10 mouse cellular contexts compared by ENCODE assay signal in the genomic region with DNA sequence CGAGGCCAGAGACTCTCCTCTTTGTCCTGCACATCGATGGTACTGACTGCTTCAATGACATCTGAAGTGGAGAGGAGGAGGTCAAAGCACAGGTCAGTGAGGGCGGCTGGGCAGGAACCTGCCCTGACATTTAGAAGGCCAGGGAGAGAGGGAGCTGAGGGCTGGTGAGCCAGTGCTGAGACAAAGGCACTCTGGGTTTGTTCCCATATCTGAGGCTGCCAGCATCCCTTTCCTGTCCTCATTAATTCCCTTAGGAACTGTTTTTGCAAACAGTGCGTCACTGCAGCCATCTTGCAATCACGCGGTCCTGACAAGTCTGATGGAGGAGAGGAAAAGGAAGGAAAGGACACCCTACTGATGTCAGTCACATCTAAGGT. TPM values are rescaled to one million over a fixed set of nuclear protein-coding genes. Genes with fewer than 3 reads are reported as not detected.
A peak's percentile ranks its signal among the peaks of the same experiment; 100 is the strongest.
DNase-seq lines count a peak whose midpoint lies in the region; ATAC-seq and TF ChIP-seq lines count a peak whose summit lies in the region.
"Had no signal": no experiment of that assay in that cellular context is flagged by ENCODE, and none has a peak within 500 bp of the region (broad histone marks: within the 10 kb centered on the region; RNA-seq: fewer than 3 reads in every experiment).

No protein-coding gene starts in this region.

- no peak for ATAC-seq in forebrain, embryonic 13.5 days
- ATAC-seq in limb, embryonic 12.5 days (ENCODE audit: insufficient number of reproducible peaks, insufficient read depth, low FRiP score, low TSS enrichment, low read depth): no peak
- ATAC-seq: CD4-positive, CD25-positive, alpha-beta regulatory T cell, adult 4 months had no signal

- peaks cover 11% of the 10 kb centered on the region for H3K4me1 ChIP-seq in forebrain, embryonic 13.5 days
- peaks cover 13% of the 10 kb centered on the region for H3K4me1 ChIP-seq in forebrain, embryonic 10.5 days
- H3K4me1 ChIP-seq in limb, embryonic 12.5 days (replicated peaks): peaks cover 12% of the 10 kb centered on the region
- peaks cover 10% of the 10 kb centered on the region for H3K4me1 ChIP-seq in limb, embryonic 10.5 days
- peaks cover 15% of the 10 kb centered on the region for H3K4me1 ChIP-seq in thymus, adult 2 months (replicated peaks; ENCODE audit: control insufficient read depth, insufficient read depth, low read length)

- peaks cover 79% of the 10 kb centered on the region for H3K36me3 ChIP-seq in forebrain, embryonic 13.5 days (ENCODE audit: poor library complexity, severe bottlenecking)
- peaks cover 97% of the 10 kb centered on the region for H3K36me3 ChIP-seq in forebrain, embryonic 10.5 days (replicated peaks)
- H3K36me3 ChIP-seq in limb, embryonic 12.5 days: peaks cover 83% of the 10 kb centered on the region
- H3K36me3 ChIP-seq in limb, embryonic 10.5 days: peaks cover 96% of the 10 kb centered on the region
- H3K36me3 ChIP-seq in thymus, adult 2 months (ENCODE audit: control insufficient read depth, insufficient read depth, low read length): peaks cover 28% of the 10 kb centered on the region

- TF ChIP-seq CTCF in thymus, adult 2 months (IDR thresholded peaks at IDR 0.05; ENCODE audit: borderline replicate concordance, control insufficient read depth, extremely low read depth, insufficient read depth, low read length, poor library complexity): no peak

- TF ChIP-seq POLR2A in thymus, adult 2 months (IDR thresholded peaks at IDR 0.05; ENCODE audit: control insufficient read depth, extremely low read depth, insufficient read depth, low read length, poor library complexity): no peak

- H3K4me2 ChIP-seq in forebrain, embryonic 13.5 days: no peak overlapping the region
- H3K4me2 ChIP-seq in limb, embryonic 12.5 days: no peak overlapping the region
- H3K4me2 ChIP-seq: neural tube, embryonic 12.5 days had no signal

- WGBS in forebrain, embryonic 13.5 days: 83% methylated on average over 6 of the region's 6 CpGs
- WGBS in forebrain, embryonic 10.5 days: 87% methylated on average over 6 of the region's 6 CpGs
- WGBS in limb, embryonic 12.5 days: 91% methylated on average over 6 of the region's 6 CpGs
- 86% methylated on average over 6 of the region's 6 CpGs for WGBS in limb, embryonic 10.5 days
- 89% methylated on average over 6 of the region's 6 CpGs for WGBS in thymus, adult 2 months

- DNase-seq in forebrain, embryonic 10.5 days (ENCODE audit: extremely low spot score, low spot score): no peak
- no peak for DNase-seq in limb, embryonic 10.5 days (ENCODE audit: low spot score)
- DNase-seq in cerebellum, adult 9-11 months: peak; percentile 69
- DNase-seq in kidney, postnatal 14 days: peak; percentile 52
- DNase-seq in thymus, adult 2 months: no peak
- no peak for DNase-seq in frontal cortex, postnatal 36 days (ENCODE audit: low spot score in 2 of 2)

- no peaks in the 10 kb centered on the region for H3K27me3 ChIP-seq in forebrain, embryonic 13.5 days
- no peaks in the 10 kb centered on the region for H3K27me3 ChIP-seq in forebrain, embryonic 10.5 days (ENCODE audit: poor library complexity, severe bottlenecking)
- no peaks in the 10 kb centered on the region for H3K27me3 ChIP-seq in limb, embryonic 12.5 days
- H3K27me3 ChIP-seq in limb, embryonic 10.5 days (ENCODE audit: low read depth, poor library complexity, severe bottlenecking): no peaks in the 10 kb centered on the region
- H3K27me3 ChIP-seq in thymus, adult 2 months (ENCODE audit: control insufficient read depth, insufficient read depth, low read length): no peaks in the 10 kb centered on the region
- H3K27me3 ChIP-seq: neural tube, embryonic 12.5 days had no signal

- H3K27ac ChIP-seq in forebrain, embryonic 13.5 days: peak overlapping the region; percentile 32
- no peak overlapping the region for H3K27ac ChIP-seq in forebrain, embryonic 10.5 days
- no peak overlapping the region for H3K27ac ChIP-seq in limb, embryonic 12.5 days
- H3K27ac ChIP-seq in limb, embryonic 10.5 days: no peak overlapping the region
- no peak overlapping the region for H3K27ac ChIP-seq in thymus, adult 2 months (ENCODE audit: control insufficient read depth, insufficient read depth, low read length)
- H3K27ac ChIP-seq: neural tube, embryonic 12.5 days had no signal

- H3K9me3 ChIP-seq in forebrain, embryonic 13.5 days (replicated peaks): no peaks in the 10 kb centered on the region
- no peaks in the 10 kb centered on the region for H3K9me3 ChIP-seq in forebrain, embryonic 10.5 days
- no peaks in the 10 kb centered on the region for H3K9me3 ChIP-seq in limb, embryonic 12.5 days
- H3K9me3 ChIP-seq in limb, embryonic 10.5 days (replicated peaks): no peaks in the 10 kb centered on the region
- H3K9me3 ChIP-seq: neural tube, embryonic 12.5 days had no signal

- H3K4me3 ChIP-seq in forebrain, embryonic 13.5 days: no peak overlapping the region
- H3K4me3 ChIP-seq in forebrain, embryonic 10.5 days: no peak overlapping the region
- no peak overlapping the region for H3K4me3 ChIP-seq in limb, embryonic 12.5 days (replicated peaks)
- no peak overlapping the region for H3K4me3 ChIP-seq in limb, embryonic 10.5 days
- H3K4me3 ChIP-seq in thymus, adult 2 months (ENCODE audit: control insufficient read depth, insufficient read depth, low read length): no peak overlapping the region
- H3K4me3 ChIP-seq: neural tube, embryonic 12.5 days had no signal

- H3K9ac ChIP-seq in forebrain, embryonic 13.5 days: 0 out of 2 replicates have a peak overlapping the region, but pooled peaks have one; percentile 2
- H3K9ac ChIP-seq in limb, embryonic 12.5 days (replicated peaks): 0 out of 2 replicates have a peak overlapping the region, but pooled peaks have one; percentile 12
- H3K9ac ChIP-seq: neural tube, embryonic 12.5 days had no signal

RNA-seq across cellular contexts. Expression of gene Wdr73, which starts 7.3 kb away (rescaled TPM):
- 46.0 and 48.0 TPM in 2 replicates for polyA plus RNA-seq in forebrain, embryonic 13.5 days (2015; fragmentation: Nextera tagmentation; extraction: Ambion mirVana)
- 53.2 and 53.8 TPM in 2 replicates for polyA plus RNA-seq in forebrain, embryonic 10.5 days (2016; fragmentation: Nextera tagmentation; extraction: Ambion mirVana)
- polyA plus RNA-seq in limb, embryonic 12.5 days (2016; fragmentation: Nextera tagmentation; extraction: Ambion mirVana): 35.2 and 35.3 TPM in 2 replicates
- 49.5 and 54.5 TPM in 2 replicates for polyA plus RNA-seq in limb, embryonic 10.5 days (2016; fragmentation: Nextera tagmentation; extraction: Ambion mirVana)
- 27.2 and 31.3 TPM in 2 replicates for polyA plus RNA-seq in thymus, adult 2 months (2012; rRNA removed)

RNA-seq across cellular contexts. Expression of gene Nmb, which starts 11.1 kb away (rescaled TPM):
- polyA plus RNA-seq in forebrain, embryonic 13.5 days (2015; fragmentation: Nextera tagmentation; extraction: Ambion mirVana): 6.6 and 7.6 TPM in 2 replicates
- 5.9 and 7.2 TPM in 2 replicates for polyA plus RNA-seq in forebrain, embryonic 10.5 days (2016; fragmentation: Nextera tagmentation; extraction: Ambion mirVana)
- 7.6 and 9.2 TPM in 2 replicates for polyA plus RNA-seq in limb, embryonic 12.5 days (2016; fragmentation: Nextera tagmentation; extraction: Ambion mirVana)
- 9.1 and 9.2 TPM in 2 replicates for polyA plus RNA-seq in limb, embryonic 10.5 days (2016; fragmentation: Nextera tagmentation; extraction: Ambion mirVana)
- 20.1 and 24.5 TPM in 2 replicates for polyA plus RNA-seq in thymus, adult 2 months (2012; rRNA removed)

RNA-seq across cellular contexts. Expression of gene Zscan2, which starts 33.0 kb away (rescaled TPM):
- polyA plus RNA-seq in forebrain, embryonic 13.5 days (2015; fragmentation: Nextera tagmentation; extraction: Ambion mirVana): 5.1 and 5.2 TPM in 2 replicates
- 1.3 and 2.5 TPM in 2 replicates for polyA plus RNA-seq in forebrain, embryonic 10.5 days (2016; fragmentation: Nextera tagmentation; extraction: Ambion mirVana)
- 5.1 and 6.2 TPM in 2 replicates for polyA plus RNA-seq in limb, embryonic 12.5 days (2016; fragmentation: Nextera tagmentation; extraction: Ambion mirVana)
- 4.0 and 4.3 TPM in 2 replicates for polyA plus RNA-seq in limb, embryonic 10.5 days (2016; fragmentation: Nextera tagmentation; extraction: Ambion mirVana)
- polyA plus RNA-seq in thymus, adult 2 months (2012; rRNA removed): 25.5 and 26.2 TPM in 2 replicates

RNA-seq across cellular contexts. Expression of gene Sec11a, which starts 53.8 kb away (rescaled TPM):
- 165 and 169 TPM in 2 replicates for polyA plus RNA-seq in forebrain, embryonic 13.5 days (2015; fragmentation: Nextera tagmentation; extraction: Ambion mirVana)
- polyA plus RNA-seq in forebrain, embryonic 10.5 days (2016; fragmentation: Nextera tagmentation; extraction: Ambion mirVana): 190 and 226 TPM in 2 replicates
- 199 and 203 TPM in 2 replicates for polyA plus RNA-seq in limb, embryonic 12.5 days (2016; fragmentation: Nextera tagmentation; extraction: Ambion mirVana)
- 191 and 201 TPM in 2 replicates for polyA plus RNA-seq in limb, embryonic 10.5 days (2016; fragmentation: Nextera tagmentation; extraction: Ambion mirVana)
- 92.1 and 107 TPM in 2 replicates for polyA plus RNA-seq in thymus, adult 2 months (2012; rRNA removed)

Comparison
In these comparisons a context has a peak if more than half of its experiments do, and no peak if none do; other contexts are left out.
1. DNase-seq: peak in cerebellum, adult 9-11 months (single experiment) and kidney, postnatal 14 days (single experiment); none in forebrain, embryonic 10.5 days (single experiment), limb, embryonic 10.5 days (single experiment), thymus, adult 2 months (single experiment) and frontal cortex, postnatal 36 days (0 of 2).